Mouse (Mus musculus): ENCODE results near the gene Sigmar1. TPM values are rescaled to one million over a fixed set of nuclear protein-coding genes. Genes with fewer than 3 reads are reported as not detected.
"Not testable (repeated sequence)": the region's sequence is repeated elsewhere in the genome, so short reads cannot be mapped to it uniquely, and the experiment has no call there.

Gene Sigmar1
- polyA plus RNA-seq, 1 experiment from 2014 or later: 69.9 TPM

- H3K4me1 ChIP-seq (ENCODE audit: control insufficient read depth, insufficient read depth, low read length); ATAC-seq (replicated peaks; ENCODE audit: insufficient number of reproducible peaks, low FRiP score, low TSS enrichment); H3K4me3 ChIP-seq (ENCODE audit: low read depth, low read length); H3K9me3 ChIP-seq (replicated peaks; ENCODE audit: control insufficient read depth, low read length); H3K9ac ChIP-seq (ENCODE audit: low read depth, low read length); H3K27ac ChIP-seq (ENCODE audit: low read depth, low read length); H3K4me2 ChIP-seq; H3K27me3 ChIP-seq (ENCODE audit: control insufficient read depth, insufficient read depth, low read length); H3K36me3 ChIP-seq (ENCODE audit: control insufficient read depth, insufficient read depth, low read length): not testable (repeated sequence)
- WGBS (ENCODE audit: insufficient replicate concordance): 70% methylated on average over 9 of the region's 10 CpGs
Observed at GRCm38 (mm10) chr4:41699783-41700182, 56.2 kb downstream of the Sigmar1 start, which contains the start of gene Il11ra1. Gene Il11ra1, plus strand, starts transcription at chr4:41699989.

DNA sequence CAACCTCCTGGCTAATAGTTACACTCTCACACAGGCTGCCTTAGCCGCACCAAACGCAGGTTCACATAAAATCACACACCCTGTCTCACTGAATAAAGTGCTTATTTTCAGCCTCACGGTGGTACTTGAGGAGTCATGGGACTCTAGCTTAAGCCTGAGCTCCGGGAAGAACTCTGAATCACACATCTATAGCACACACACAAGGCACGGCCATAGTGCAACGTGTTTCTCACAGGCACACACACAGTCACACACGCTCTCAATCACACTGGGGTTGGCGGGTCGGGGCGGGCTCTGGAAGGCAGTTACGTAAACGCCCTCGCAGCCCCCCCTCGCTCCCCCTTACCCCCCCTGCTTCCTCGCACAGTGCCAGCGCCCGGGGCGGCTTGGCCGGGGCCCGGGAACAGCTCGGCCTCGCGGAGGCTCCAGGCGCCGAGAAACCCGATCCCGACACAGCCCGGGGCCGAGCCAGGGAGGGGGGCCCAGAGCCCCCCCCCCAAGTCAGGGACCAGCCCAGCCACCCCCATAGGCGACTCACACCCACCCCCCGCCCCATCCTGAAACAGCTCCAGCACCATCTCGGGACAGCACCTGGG is 57.4 kb downstream of the Sigmar1 start:
- H3K4me1 ChIP-seq (ENCODE audit: control insufficient read depth, insufficient read depth, low read length); H3K9ac ChIP-seq (ENCODE audit: low read depth, low read length); H3K27me3 ChIP-seq (ENCODE audit: control insufficient read depth, insufficient read depth, low read length); H3K9me3 ChIP-seq (replicated peaks; ENCODE audit: control insufficient read depth, low read length); ATAC-seq (replicated peaks; ENCODE audit: insufficient number of reproducible peaks, low FRiP score, low TSS enrichment); H3K27ac ChIP-seq (ENCODE audit: low read depth, low read length); H3K36me3 ChIP-seq (ENCODE audit: control insufficient read depth, insufficient read depth, low read length); H3K4me3 ChIP-seq (ENCODE audit: low read depth, low read length): not testable (repeated sequence)
- 9% methylated on average over 19 of the region's 32 CpGs for WGBS (ENCODE audit: insufficient replicate concordance)
- peak overlapping the region; percentile 34 for H3K4me2 ChIP-seq

DNA sequence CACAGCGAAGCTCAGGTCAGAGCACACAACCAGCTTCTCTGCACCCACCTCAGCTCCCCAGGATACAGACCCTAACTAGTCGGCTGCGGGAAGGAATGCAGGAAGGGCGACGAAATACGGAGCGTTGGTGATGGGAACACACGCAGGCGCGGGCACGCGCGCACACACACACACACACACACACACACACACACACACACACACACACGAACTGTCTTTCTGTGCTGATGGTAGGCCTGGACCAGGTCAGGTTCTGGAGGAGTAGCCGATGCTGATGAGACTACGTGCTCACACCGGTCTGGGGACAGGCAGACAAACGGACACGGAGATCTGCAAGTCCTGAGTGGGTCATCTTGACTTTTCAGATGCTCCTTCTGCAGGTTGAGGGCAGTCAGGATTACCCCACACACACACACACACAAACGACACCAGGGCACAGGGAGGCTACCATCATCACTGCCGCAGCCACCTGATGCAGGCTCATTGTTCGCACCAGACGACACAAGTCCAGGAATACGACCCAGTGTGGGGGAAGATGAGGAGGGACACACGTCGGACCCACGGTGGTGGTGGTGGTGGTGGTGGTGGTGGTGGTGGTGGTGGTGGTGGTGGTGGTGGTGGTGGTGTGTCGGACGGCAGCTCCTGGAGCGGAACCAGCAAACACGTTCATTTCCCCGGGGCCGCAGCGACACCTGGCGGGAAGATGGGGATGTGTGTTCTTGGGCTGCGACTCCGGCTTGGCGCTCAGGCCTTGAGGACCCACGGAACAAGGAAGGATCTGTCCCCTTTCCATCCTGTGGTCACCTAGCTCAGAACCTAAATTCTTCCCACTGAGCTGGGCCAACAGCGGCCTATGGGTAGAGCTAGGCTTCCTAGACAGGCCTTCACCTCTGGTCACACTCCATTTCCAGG is 58.8 kb downstream of the Sigmar1 start, which contains the start of gene Cntfr:
Gene Cntfr (minus strand): TSS at position 160 of the 912 bp plus-strand sequence.
- H3K4me1 ChIP-seq (ENCODE audit: control insufficient read depth, insufficient read depth, low read length); H3K4me3 ChIP-seq (ENCODE audit: low read depth, low read length); H3K9me3 ChIP-seq (replicated peaks; ENCODE audit: control insufficient read depth, low read length); H3K27ac ChIP-seq (ENCODE audit: low read depth, low read length); H3K36me3 ChIP-seq (ENCODE audit: control insufficient read depth, insufficient read depth, low read length); H3K27me3 ChIP-seq (ENCODE audit: control insufficient read depth, insufficient read depth, low read length); ATAC-seq (replicated peaks; ENCODE audit: insufficient number of reproducible peaks, low FRiP score, low TSS enrichment); H3K9ac ChIP-seq (ENCODE audit: low read depth, low read length): not testable (repeated sequence)
- H3K4me2 ChIP-seq: peak within 1 kb of the TSS; percentile 48
- 10% methylated on average over 29 of the region's 40 CpGs for WGBS (ENCODE audit: insufficient replicate concordance)

- not testable (repeated sequence) for H3K9me3 ChIP-seq (replicated peaks; ENCODE audit: control insufficient read depth, low read length); H3K27me3 ChIP-seq (ENCODE audit: control insufficient read depth, insufficient read depth, low read length); ATAC-seq (replicated peaks; ENCODE audit: insufficient number of reproducible peaks, low FRiP score, low TSS enrichment); H3K4me3 ChIP-seq (ENCODE audit: low read depth, low read length); H3K9ac ChIP-seq (ENCODE audit: low read depth, low read length); H3K4me2 ChIP-seq; H3K36me3 ChIP-seq (ENCODE audit: control insufficient read depth, insufficient read depth, low read length); H3K4me1 ChIP-seq (ENCODE audit: control insufficient read depth, insufficient read depth, low read length); H3K27ac ChIP-seq (ENCODE audit: low read depth, low read length)
- WGBS (ENCODE audit: insufficient replicate concordance): 9% methylated on average over 11 of the region's 15 CpGs
Observed at GRCm38 (mm10) chr4:41696452-41696851, 59.5 kb downstream of the Sigmar1 start.

DNA sequence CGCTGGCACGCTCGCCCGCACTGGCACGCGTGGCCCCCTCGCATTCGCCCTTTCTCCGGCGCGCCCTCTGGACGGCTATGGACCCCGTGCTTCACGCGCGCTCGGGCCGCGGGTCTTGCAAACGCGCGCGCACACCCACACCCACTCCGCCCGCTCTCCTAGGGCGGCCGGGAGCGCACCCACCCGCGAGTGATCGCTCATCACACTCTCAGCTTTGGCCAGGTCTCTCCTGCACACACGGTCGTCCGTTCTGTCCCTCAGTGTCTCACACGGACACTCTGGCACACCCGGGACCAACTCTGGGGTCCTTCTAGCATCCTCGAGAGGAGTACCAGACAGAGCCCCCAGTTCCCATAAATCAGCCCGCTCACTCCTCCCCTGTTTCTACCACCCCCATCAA is 60.2 kb downstream of the Sigmar1 start:
- not testable (repeated sequence) for H3K27me3 ChIP-seq (ENCODE audit: control insufficient read depth, insufficient read depth, low read length); ATAC-seq (replicated peaks; ENCODE audit: insufficient number of reproducible peaks, low FRiP score, low TSS enrichment); H3K36me3 ChIP-seq (ENCODE audit: control insufficient read depth, insufficient read depth, low read length); H3K9me3 ChIP-seq (replicated peaks; ENCODE audit: control insufficient read depth, low read length); H3K4me1 ChIP-seq (ENCODE audit: control insufficient read depth, insufficient read depth, low read length); H3K27ac ChIP-seq (ENCODE audit: low read depth, low read length); H3K9ac ChIP-seq (ENCODE audit: low read depth, low read length); H3K4me3 ChIP-seq (ENCODE audit: low read depth, low read length)
- 3% methylated on average over 12 of the region's 38 CpGs for WGBS (ENCODE audit: insufficient replicate concordance)
- H3K4me2 ChIP-seq: peak overlapping the region; percentile 45

- H3K27ac ChIP-seq (ENCODE audit: low read depth, low read length); H3K9me3 ChIP-seq (replicated peaks; ENCODE audit: control insufficient read depth, low read length); H3K4me2 ChIP-seq; H3K4me3 ChIP-seq (ENCODE audit: low read depth, low read length); H3K9ac ChIP-seq (ENCODE audit: low read depth, low read length); H3K4me1 ChIP-seq (ENCODE audit: control insufficient read depth, insufficient read depth, low read length); H3K36me3 ChIP-seq (ENCODE audit: control insufficient read depth, insufficient read depth, low read length); H3K27me3 ChIP-seq (ENCODE audit: control insufficient read depth, insufficient read depth, low read length); ATAC-seq (replicated peaks; ENCODE audit: insufficient number of reproducible peaks, low FRiP score, low TSS enrichment): not testable (repeated sequence)
- 4% methylated on average over 4 of the region's 4 CpGs for WGBS (ENCODE audit: insufficient replicate concordance)
Observed at GRCm38 (mm10) chr4:41693511-41693910, 62.4 kb downstream of the Sigmar1 start.

DNA sequence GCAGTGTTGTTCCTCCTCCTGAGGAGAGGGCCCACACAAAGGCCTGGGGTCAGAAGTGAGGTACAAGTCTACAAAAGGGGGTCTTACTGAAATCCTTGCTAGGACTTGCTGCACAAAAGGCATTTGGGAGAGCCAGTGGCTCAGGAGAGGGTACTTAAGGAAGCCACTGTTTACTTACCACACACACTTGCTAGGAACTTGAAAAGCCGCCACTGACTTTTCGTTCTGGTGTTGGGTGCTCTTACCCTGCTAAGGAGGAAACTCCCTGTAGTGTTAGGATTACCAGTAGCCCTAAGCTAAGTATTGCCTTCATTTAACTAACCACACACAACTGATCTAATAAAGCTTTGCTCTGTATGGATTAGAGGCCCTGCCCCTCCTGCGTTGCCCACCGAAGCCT is 65.9 kb downstream of the Sigmar1 start:
- H3K27ac ChIP-seq (ENCODE audit: low read depth, low read length); H3K4me3 ChIP-seq (ENCODE audit: low read depth, low read length); ATAC-seq (replicated peaks; ENCODE audit: insufficient number of reproducible peaks, low FRiP score, low TSS enrichment); H3K4me1 ChIP-seq (ENCODE audit: control insufficient read depth, insufficient read depth, low read length); H3K4me2 ChIP-seq; H3K36me3 ChIP-seq (ENCODE audit: control insufficient read depth, insufficient read depth, low read length); H3K27me3 ChIP-seq (ENCODE audit: control insufficient read depth, insufficient read depth, low read length); H3K9me3 ChIP-seq (replicated peaks; ENCODE audit: control insufficient read depth, low read length); H3K9ac ChIP-seq (ENCODE audit: low read depth, low read length): not testable (repeated sequence)
- no CpG with 5 or more reads among the region's 4 CpGs for WGBS (ENCODE audit: insufficient replicate concordance)

GRCm38 (mm10) chr4:41688562-41688961 is 67.4 kb downstream of the Sigmar1 start:
- H3K9ac ChIP-seq (ENCODE audit: low read depth, low read length); H3K9me3 ChIP-seq (replicated peaks; ENCODE audit: control insufficient read depth, low read length); H3K4me3 ChIP-seq (ENCODE audit: low read depth, low read length); H3K27ac ChIP-seq (ENCODE audit: low read depth, low read length); H3K27me3 ChIP-seq (ENCODE audit: control insufficient read depth, insufficient read depth, low read length); H3K36me3 ChIP-seq (ENCODE audit: control insufficient read depth, insufficient read depth, low read length); H3K4me1 ChIP-seq (ENCODE audit: control insufficient read depth, insufficient read depth, low read length); H3K4me2 ChIP-seq; ATAC-seq (replicated peaks; ENCODE audit: insufficient number of reproducible peaks, low FRiP score, low TSS enrichment): not testable (repeated sequence)
- 46% methylated on average over 1 of the region's 1 CpGs for WGBS (ENCODE audit: insufficient replicate concordance)
